Mouse (Mus musculus) liver, embryonic 16.5 days (tissue): ENCODE data around the gene Cd48. TPM values are rescaled to one million over a fixed set of nuclear protein-coding genes. Genes with fewer than 3 reads are reported as not detected.
"Not testable (repeated sequence)": the region's sequence is repeated elsewhere in the genome, so short reads cannot be mapped to it uniquely, and the experiment has no call there.

Experiments used
- ATAC-seq: fragments of 200-750 bp; cut with Nextera tagmentation; 2 replicates; pipeline ENCODE4 v1.8.0; 2017; ENCODE audit warnings: low read depth, mild to moderate bottlenecking, moderate number of reproducible peaks, moderate library complexity
- H3K27ac ChIP-seq: fragments of 300-500 bp; sonication (generic); 2 replicates; pipeline ENCODE4 v1.5.1; 2014; ENCODE audit warnings: mild to moderate bottlenecking, low read length
- H3K27me3 ChIP-seq: fragments of 300-500 bp; sonication (generic); 2 replicates; pipeline ENCODE4 v1.6.1; 2014; ENCODE audit warnings: low read depth, low read length, mixed read lengths; ENCODE audit not compliant: control insufficient read depth, insufficient read depth
- H3K36me3 ChIP-seq: fragments of 300-500 bp; sonication (generic); 2 replicates; pipeline ENCODE4 v1.6.1; 2014; ENCODE audit warnings: mild to moderate bottlenecking; ENCODE audit not compliant: control insufficient read depth, insufficient read depth
- H3K4me1 ChIP-seq: fragments of 300-500 bp; sonication (generic); 2 replicates; pipeline ENCODE4 v1.6.1; 2014; ENCODE audit warnings: low read depth, low read length, mixed read lengths; ENCODE audit not compliant: control insufficient read depth
- H3K4me2 ChIP-seq: fragments of 300-500 bp; sonication (generic); 2 replicates; pipeline ENCODE4 v1.6.1; 2014; ENCODE audit warnings: low read depth, low read length, mixed read lengths
- H3K4me3 ChIP-seq: fragments of 300-500 bp; sonication (generic); 2 replicates; pipeline ENCODE4 v1.5.1; 2014; ENCODE audit warnings: low read depth, mild to moderate bottlenecking, low read length
- H3K9ac ChIP-seq: fragments of 300-500 bp; sonication (generic); 2 replicates; pipeline ENCODE4 v1.6.1; 2014; ENCODE audit warnings: low read depth, low read length
- H3K9me3 ChIP-seq: fragments of 300-500 bp; sonication (generic); replicated peaks from 2 replicates; pipeline ENCODE4 v1.6.1; 2016; ENCODE audit warnings: low read length; ENCODE audit not compliant: control insufficient read depth
- WGBS: fragments of 180-500 bp; shearing (Covaris S2); extraction: QIAGEN DNeasy Blood & Tissue Kit; methylation state at CpG from one replicate; pipeline ENCODE4 v1.1.7; 2014; ENCODE audit not compliant: insufficient replicate concordance; 5-methylcytosine and 5-hydroxymethylcytosine counted together
- polyA plus RNA-seq: library from polyadenylated mRNA; unstranded; fragments of >200 nt; fragmentation: Nextera tagmentation; extraction: Ambion mirVana; gene quantifications from 2 replicates; pipeline ENCODE4 v1.2.1, GENCODE M21; 2015

Cd48 gene
- polyA plus RNA-seq, 1 experiment from 2014 or later: 10.9 TPM

GRCm38 (mm10) chr1:171674467-171674866 is 7.3 kb upstream of the Cd48 start:
- Histone ChIP-seq H3K4me2 (no peak overlapping the region), H3K9me3 (no peaks in the 10 kb centered on the region), H3K9ac (no peak overlapping the region), H3K4me1 (no peaks in the 10 kb centered on the region; the same call in 1 of the 2 replicates), H3K27ac (no peak overlapping the region), H3K4me3 (no peak overlapping the region), H3K36me3 (no peaks in the 10 kb centered on the region), H3K27me3 (no peaks in the 10 kb centered on the region)
- WGBS: 26% methylated on average over 1 of the region's 1 CpGs
- peak; percentile 16; the same call in 1 of the 2 replicates for ATAC-seq

- WGBS: 32% methylated on average over 1 of the region's 1 CpGs
- Histone ChIP-seq H3K9ac (no peak overlapping the region), H3K4me2 (no peak overlapping the region), H3K4me3 (no peak overlapping the region), H3K36me3 (no peaks in the 10 kb centered on the region), H3K27ac (no peak overlapping the region), H3K4me1 (no peaks in the 10 kb centered on the region; the same call in 1 of the 2 replicates), H3K27me3 (no peaks in the 10 kb centered on the region), H3K9me3 (no peaks in the 10 kb centered on the region)
- no peak for ATAC-seq
Measured at GRCm38 (mm10) chr1:171677721-171678120, 4.1 kb upstream of the Cd48 start.

GRCm38 (mm10) chr1:171681009-171681408 is 800 bp upstream of the Cd48 start:
- Histone ChIP-seq H3K9me3 (no peaks in the 10 kb centered on the region), H3K4me1 (no peaks in the 10 kb centered on the region; the same call in 1 of the 2 replicates), H3K9ac (no peak overlapping the region), H3K36me3 (no peaks in the 10 kb centered on the region), H3K27me3 (no peaks in the 10 kb centered on the region), H3K4me2 (peak overlapping the region; percentile 35), H3K4me3 (no peak overlapping the region), H3K27ac (no peak overlapping the region; the same call in 1 of the 2 replicates)
- no peak for ATAC-seq
- WGBS: 21% methylated on average over 7 of the region's 7 CpGs

DNA sequence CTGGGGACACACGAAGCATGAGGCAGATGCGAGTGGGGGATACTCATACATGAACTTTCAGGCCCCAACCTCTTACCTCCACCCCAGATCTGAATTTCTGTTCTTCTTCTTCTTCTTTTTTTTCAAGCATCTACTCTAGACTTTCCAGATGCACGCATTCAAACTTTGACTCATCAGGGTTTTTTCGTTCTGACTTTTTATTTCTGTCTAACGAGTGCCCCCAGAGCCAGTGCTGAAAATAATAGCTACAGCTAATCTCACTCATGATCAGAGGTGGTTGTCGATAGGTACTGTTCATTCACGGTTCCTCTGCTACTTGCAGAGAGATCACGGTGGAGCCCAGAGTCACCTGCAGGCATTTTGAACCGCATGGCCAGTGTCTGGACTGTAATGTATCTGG is 3.1 kb downstream of the Cd48 start:
- no peaks in the 10 kb centered on the region for H3K27me3 ChIP-seq
- ATAC-seq: no peak
- WGBS: 57% methylated on average over 9 of the region's 9 CpGs
- no peak overlapping the region for H3K4me2 ChIP-seq
- H3K27ac ChIP-seq: no peak overlapping the region
- H3K9ac ChIP-seq: no peak overlapping the region
- H3K4me3 ChIP-seq: no peak overlapping the region
- no peaks in the 10 kb centered on the region for H3K36me3 ChIP-seq
- no peaks in the 10 kb centered on the region; the same call in 1 of the 2 replicates for H3K4me1 ChIP-seq
- H3K9me3 ChIP-seq: no peaks in the 10 kb centered on the region

- no peaks in the 10 kb centered on the region for H3K4me1 ChIP-seq
- H3K36me3 ChIP-seq: no peaks in the 10 kb centered on the region
- H3K9me3 ChIP-seq: no peaks in the 10 kb centered on the region
- no peak overlapping the region for H3K4me3 ChIP-seq
- WGBS: 36% methylated on average over 4 of the region's 4 CpGs
- H3K9ac ChIP-seq: no peak overlapping the region
- ATAC-seq: no peak
- H3K27ac ChIP-seq: no peak overlapping the region
- no peak overlapping the region for H3K4me2 ChIP-seq
- H3K27me3 ChIP-seq: no peaks in the 10 kb centered on the region
Measured at GRCm38 (mm10) chr1:171687320-171687719, 5.5 kb downstream of the Cd48 start.

- Histone ChIP-seq H3K4me3 (no peak overlapping the region), H3K4me2 (no peak overlapping the region), H3K9ac (no peak overlapping the region), H3K36me3 (no peaks in the 10 kb centered on the region), H3K4me1 (no peaks in the 10 kb centered on the region), H3K27me3 (no peaks in the 10 kb centered on the region), H3K9me3 (no peaks in the 10 kb centered on the region), H3K27ac (no peak overlapping the region)
- ATAC-seq: no peak
- 12% methylated on average over 1 of the region's 1 CpGs for WGBS
Measured at GRCm38 (mm10) chr1:171693918-171694317, 12.1 kb downstream of the Cd48 start.

DNA sequence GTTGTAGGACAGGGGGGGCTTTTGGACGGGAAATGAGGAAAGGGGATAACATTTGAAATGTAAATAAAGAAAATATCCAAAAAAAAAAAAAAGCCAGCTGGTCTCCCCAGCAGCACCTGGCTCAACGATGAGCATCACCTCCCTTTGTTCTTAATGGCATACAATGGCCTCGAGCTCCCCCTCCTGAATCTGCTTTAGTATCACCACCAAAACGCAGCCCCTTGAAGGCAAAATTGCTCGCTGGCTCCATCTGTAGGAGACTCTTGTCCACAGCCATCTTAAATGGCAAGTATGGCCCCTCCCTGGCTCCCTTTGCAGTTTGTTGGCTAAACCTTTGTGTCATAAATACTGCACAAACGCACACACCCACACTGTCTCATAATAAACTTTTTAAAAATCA is 17.2 kb downstream of the Cd48 start:
- Histone ChIP-seq H3K9me3 (no peaks in the 10 kb centered on the region), H3K27ac (no peak overlapping the region), H3K4me2 (no peak overlapping the region), H3K4me1 (no peaks in the 10 kb centered on the region), H3K4me3 (no peak overlapping the region), H3K9ac (no peak overlapping the region), H3K36me3 (no peaks in the 10 kb centered on the region), H3K27me3 (no peaks in the 10 kb centered on the region)
- no peak for ATAC-seq
- WGBS: 9% methylated on average over 6 of the region's 6 CpGs

GRCm38 (mm10) chr1:171713736-171714135 is 31.9 kb downstream of the Cd48 start:
- WGBS: 57% methylated on average over 1 of the region's 1 CpGs
- not testable (repeated sequence) for H3K36me3 ChIP-seq, H3K27ac ChIP-seq, H3K4me2 ChIP-seq, ATAC-seq, H3K9me3 ChIP-seq, H3K9ac ChIP-seq, H3K4me1 ChIP-seq, H3K27me3 ChIP-seq, H3K4me3 ChIP-seq

GRCm38 (mm10) chr1:171715434-171715833 is 33.6 kb downstream of the Cd48 start:
- Histone ChIP-seq H3K9ac (no peak overlapping the region), H3K36me3 (no peaks in the 10 kb centered on the region), H3K4me1 (no peaks in the 10 kb centered on the region), H3K27ac (no peak overlapping the region), H3K27me3 (no peaks in the 10 kb centered on the region), H3K4me2 (no peak overlapping the region), H3K9me3 (no peaks in the 10 kb centered on the region), H3K4me3 (no peak overlapping the region)
- no peak for ATAC-seq
- 53% methylated on average over 2 of the region's 2 CpGs for WGBS
